Mouse (Mus musculus) cerebellum, adult 18-20 months (tissue): ENCODE data around the gene Gm5901.

Source experiments
- DNase-seq, 2 experiments: peaks; one replicate each; pipeline ENCODE4 v3.0.0; 2021

The Gm5901 gene

DNA sequence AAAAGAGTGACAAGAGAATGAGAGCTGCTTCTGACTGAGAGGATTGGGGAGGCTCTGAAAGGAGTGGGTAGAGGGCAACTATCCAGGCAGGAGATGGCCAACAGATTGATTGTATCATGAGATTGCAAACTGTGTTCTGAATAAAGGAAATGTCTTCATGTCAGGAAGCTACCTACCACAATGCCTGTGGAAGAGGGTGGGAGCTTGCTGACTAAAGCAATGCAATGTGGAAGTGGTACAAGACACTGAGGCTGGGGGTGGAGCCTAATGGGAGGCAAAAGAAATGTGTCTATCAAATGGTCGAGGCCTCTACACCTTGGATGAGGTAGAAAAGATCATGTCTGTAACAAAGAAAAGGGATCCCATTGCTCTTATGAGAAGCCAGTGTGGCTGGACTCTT is 31.5 kb downstream of the Gm5901 start:
- no peak for DNase-seq

DNA sequence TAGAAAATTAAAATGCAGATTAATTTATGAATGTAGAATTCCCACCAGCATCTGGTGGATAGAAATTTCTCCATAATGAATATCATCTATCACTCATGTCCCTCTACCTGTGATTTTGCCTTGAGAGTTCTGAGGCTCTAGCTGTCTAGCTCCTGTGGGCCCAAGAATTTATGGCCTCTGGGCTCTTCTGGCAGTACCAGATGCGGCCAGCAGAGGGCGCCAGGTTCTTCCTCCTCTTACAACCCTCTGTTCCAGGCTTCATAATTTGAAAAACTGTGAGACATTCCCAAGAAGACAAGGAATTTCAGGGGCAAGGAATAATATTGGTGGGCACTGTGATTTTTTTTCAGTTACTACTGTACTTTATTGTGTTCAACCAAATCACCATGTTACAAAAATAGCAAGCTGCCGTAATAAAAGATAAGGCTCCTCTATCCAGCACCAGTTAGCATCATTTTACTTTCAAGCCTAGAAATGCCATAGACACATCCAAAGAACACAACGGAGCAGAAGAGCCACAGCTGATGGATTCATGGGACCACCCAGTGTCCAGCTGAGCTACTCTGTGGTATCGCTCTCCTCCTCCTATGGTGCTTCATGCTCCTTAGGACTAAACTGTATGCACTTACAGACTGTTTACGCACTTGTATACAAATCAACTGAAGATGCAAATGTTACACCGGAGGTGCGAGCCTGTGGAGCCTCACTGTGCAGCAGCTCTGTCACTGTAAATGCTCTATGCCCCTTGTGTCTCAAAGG is 37.2 kb downstream of the Gm5901 start:
- peak; percentile 71 to 85 for DNase-seq

- DNase-seq = no peak
Observed at GRCm38 (mm10) chr7:105414385-105414784, 39.5 kb downstream of the Gm5901 start.

- no peak for DNase-seq
Observed at GRCm38 (mm10) chr7:105416529-105416928, 41.7 kb downstream of the Gm5901 start.

GRCm38 (mm10) chr7:105418106-105418505 is 43.3 kb downstream of the Gm5901 start:
- DNase-seq = no peak

GRCm38 (mm10) chr7:105420903-105421302 is 46.1 kb downstream of the Gm5901 start:
- DNase-seq = no peak

DNA sequence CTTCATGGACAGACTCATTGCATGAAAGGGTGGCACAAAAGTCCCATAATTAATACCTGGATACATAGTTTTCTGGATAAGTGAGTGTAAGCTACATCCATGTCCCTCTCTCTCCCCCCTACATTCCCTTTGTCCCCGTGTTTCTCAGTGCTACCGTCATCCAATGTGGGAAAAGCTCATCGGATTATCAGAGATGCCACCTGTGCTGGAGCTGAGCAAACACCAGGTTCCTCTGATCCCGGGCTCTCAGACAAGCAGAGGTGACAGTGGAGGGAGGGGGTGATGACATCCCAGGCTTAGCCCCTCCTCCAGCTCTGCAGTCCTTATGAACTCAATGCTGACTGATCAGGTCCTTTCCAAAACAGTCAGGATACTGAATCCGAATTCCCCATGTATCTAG is 49.5 kb downstream of the Gm5901 start:
- no peak for DNase-seq

GRCm38 (mm10) chr7:105425424-105426043 is 50.7 kb downstream of the Gm5901 start, which contains the start of gene Cckbr:
Gene Cckbr, plus strand, starts transcription at chr7:105425731.
- DNase-seq = no peak

- no peak for DNase-seq
Observed at GRCm38 (mm10) chr7:105426051-105426450, 51.2 kb downstream of the Gm5901 start.
